14 mouse cellular contexts compared by ENCODE assay signal in genomic region chr15:80363821-80364715, GRCm38 (mm10).
DNase-seq lines count a peak whose midpoint lies in the region; ATAC-seq lines count a peak whose summit lies in the region.
"Had no signal": no experiment of that assay in that cellular context is flagged by ENCODE, and none has a peak within 500 bp of the region (broad histone marks: within the 10 kb centered on the region; RNA-seq: fewer than 3 reads in every experiment).

No protein-coding gene starts in this region.

- peak; percentile 61 for DNase-seq in right cerebral cortex, adult 18-20 months
- DNase-seq in right cerebral cortex, postnatal 14 days, result no peak
- peak; percentile 10 for DNase-seq in c-Kit-positive CD71-positive TER-119-negative erythroid progenitor cells, embryonic 14.5 days (ENCODE audit: low read depth)
- DNase-seq in liver, embryonic 13.5 days, result peak; percentile 44
- no peak for DNase-seq in gastrocnemius, postnatal 4 days (ENCODE audit: low spot score in 2 of 2)
- DNase-seq in thymus, postnatal 14 days, result no peak
- DNase-seq: gastrocnemius, adult 2 months; kidney, adult 2 months; thymus, postnatal 36 days had no signal

- no peaks in the 10 kb centered on the region for H3K36me3 ChIP-seq in liver, embryonic 13.5 days
- H3K36me3 ChIP-seq: heart, embryonic 12.5 days; limb, embryonic 15.5 days had no signal

- no peaks in the 10 kb centered on the region for H3K9me3 ChIP-seq in liver, embryonic 13.5 days (replicated peaks)
- H3K9me3 ChIP-seq: heart, embryonic 12.5 days; limb, embryonic 15.5 days had no signal

- WGBS in liver, embryonic 13.5 days (ENCODE audit: insufficient replicate concordance), result 46% methylated on average over 13 of the region's 13 CpGs

- peaks cover 21% of the 10 kb centered on the region for H3K4me1 ChIP-seq in liver, embryonic 13.5 days (replicated peaks)

- no peak overlapping the region for H3K9ac ChIP-seq in liver, embryonic 13.5 days
- H3K9ac ChIP-seq: heart, embryonic 12.5 days; limb, embryonic 15.5 days had no signal

- H3K27ac ChIP-seq in liver, embryonic 13.5 days, result no peak overlapping the region
- H3K27ac ChIP-seq: gastrocnemius, adult 2 months; limb, embryonic 15.5 days; macrophage had no signal

- peak; percentile 79 for ATAC-seq in liver, embryonic 13.5 days (ENCODE audit: low read depth)
- ATAC-seq in erythroblast, adult 5-6 weeks (replicated peaks; ENCODE audit: low FRiP score, poor library complexity, severe bottlenecking), result no peak
- ATAC-seq: midbrain, embryonic 16.5 days had no signal

- H3K4me3 ChIP-seq in liver, embryonic 13.5 days (replicated peaks), result no peak overlapping the region
- H3K4me3 ChIP-seq: gastrocnemius, adult 2 months; heart, embryonic 12.5 days; limb, embryonic 15.5 days had no signal

- 0 out of 2 replicates have a peak, but pooled peaks cover 3% of the 10 kb centered on the region for H3K27me3 ChIP-seq in liver, embryonic 13.5 days
- H3K27me3 ChIP-seq: limb, embryonic 15.5 days had no signal

- H3K4me2 ChIP-seq in liver, embryonic 13.5 days, result no peak overlapping the region
- H3K4me2 ChIP-seq: heart, embryonic 12.5 days; limb, embryonic 15.5 days had no signal

Comparison
In these comparisons a context has a peak if more than half of its experiments do, and no peak if none do; other contexts are left out.
1. DNase-seq: peak in right cerebral cortex, adult 18-20 months (single experiment), c-Kit-positive CD71-positive TER-119-negative erythroid progenitor cells, embryonic 14.5 days (single experiment) and liver, embryonic 13.5 days (single experiment); none in right cerebral cortex, postnatal 14 days (single experiment), gastrocnemius, postnatal 4 days (0 of 2) and thymus, postnatal 14 days (single experiment).